Mouse (Mus musculus) embryonic facial prominence, embryonic 12.5 days (tissue): Measurements from ENCODE around the gene Rab37. TPM values are rescaled to one million over a fixed set of nuclear protein-coding genes. Genes with fewer than 3 reads are reported as not detected.

Source experiments
- ATAC-seq: fragments of 200-750 bp; cut with Nextera tagmentation; 2 replicates; pipeline ENCODE4 v1.8.0; 2017; ENCODE audit not compliant: insufficient number of reproducible peaks, insufficient read depth, low FRiP score, low TSS enrichment
- H3K27ac ChIP-seq: fragments of 300-500 bp; sonication (generic); 2 replicates; pipeline ENCODE4 v1.5.1; 2016; ENCODE audit warnings: mild to moderate bottlenecking
- H3K27me3 ChIP-seq: fragments of 300-500 bp; sonication (generic); 2 replicates; pipeline ENCODE4 v1.6.1; 2016; ENCODE audit warnings: mild to moderate bottlenecking, moderate library complexity
- H3K36me3 ChIP-seq: fragments of 300-500 bp; sonication (generic); 2 replicates; pipeline ENCODE4 v1.6.1; 2016; ENCODE audit warnings: mild to moderate bottlenecking
- H3K4me1 ChIP-seq: fragments of 300-500 bp; sonication (generic); 2 replicates; pipeline ENCODE4 v1.6.1; 2016
- H3K4me2 ChIP-seq: fragments of 300-500 bp; sonication (generic); replicated peaks from 2 replicates; pipeline ENCODE4 v1.6.1; 2016; ENCODE audit warnings: mild to moderate bottlenecking, moderate library complexity
- H3K4me3 ChIP-seq: fragments of 300-500 bp; sonication (generic); 2 replicates; pipeline ENCODE4 v1.5.1; 2016; ENCODE audit warnings: mild to moderate bottlenecking
- H3K9ac ChIP-seq: fragments of 300-500 bp; sonication (generic); 2 replicates; pipeline ENCODE4 v1.6.1; 2016; ENCODE audit warnings: mild to moderate bottlenecking, moderate library complexity
- H3K9me3 ChIP-seq: fragments of 300-500 bp; sonication (generic); 2 replicates; pipeline ENCODE4 v1.6.1; 2016; ENCODE audit warnings: mild to moderate bottlenecking, moderate library complexity
- WGBS: fragments of 180-500 bp; shearing (Covaris S2); methylation state at CpG from one replicate; pipeline ENCODE4 v1.1.7; 2016; 5-methylcytosine and 5-hydroxymethylcytosine counted together
- polyA plus RNA-seq: library from polyadenylated mRNA; unstranded; fragments of >200 nt; fragmentation: Nextera tagmentation; extraction: Ambion mirVana; gene quantifications from 2 replicates; pipeline ENCODE4 v1.2.1, GENCODE M21; 2016

Rab37 gene
- polyA plus RNA-seq, 1 experiment from 2014 or later = 2.1 TPM

GRCm38 (mm10) chr11:115071631-115072294, 19.5 kb upstream of the Rab37 start:
- Histone ChIP-seq H3K9ac (peak overlapping the region; percentile 25; the same call in 1 of the 2 replicates), H3K4me1 (peaks cover 11% of the 10 kb centered on the region; the same call in 1 of the 2 replicates), H3K27me3 (0 out of 2 replicates have a peak, but pooled peaks cover 2% of the 10 kb centered on the region), H3K36me3 (no peaks in the 10 kb centered on the region), H3K9me3 (no peaks in the 10 kb centered on the region), H3K4me3 (no peak overlapping the region), H3K4me2 (peak overlapping the region; percentile 26), H3K27ac (no peak overlapping the region)
- ATAC-seq = no peak
- WGBS = 17% methylated on average over 13 of the region's 14 CpGs

DNA sequence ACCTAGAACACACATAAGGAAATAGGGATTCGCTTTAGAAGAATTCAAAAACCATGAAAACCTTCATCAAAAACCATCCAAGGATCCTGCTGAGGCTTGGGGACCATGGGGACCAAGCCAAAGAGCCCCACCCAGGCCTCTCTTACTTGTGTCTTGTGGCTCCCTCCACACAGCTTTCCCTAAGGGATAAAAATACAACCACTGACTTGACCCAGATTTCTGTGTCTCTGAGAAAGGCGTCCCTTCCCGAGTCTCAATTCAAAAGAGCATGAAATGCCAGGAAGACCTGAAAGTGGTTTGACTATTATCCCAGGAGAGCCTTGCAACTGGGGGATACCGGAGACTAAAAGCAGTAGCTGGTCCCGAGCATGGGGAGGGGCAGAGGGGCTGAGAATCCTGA, 18.2 kb upstream of the Rab37 start:
- 55% methylated on average over 5 of the region's 5 CpGs for WGBS
- Histone ChIP-seq H3K27ac (no peak overlapping the region), H3K4me2 (no peak overlapping the region)

DNA sequence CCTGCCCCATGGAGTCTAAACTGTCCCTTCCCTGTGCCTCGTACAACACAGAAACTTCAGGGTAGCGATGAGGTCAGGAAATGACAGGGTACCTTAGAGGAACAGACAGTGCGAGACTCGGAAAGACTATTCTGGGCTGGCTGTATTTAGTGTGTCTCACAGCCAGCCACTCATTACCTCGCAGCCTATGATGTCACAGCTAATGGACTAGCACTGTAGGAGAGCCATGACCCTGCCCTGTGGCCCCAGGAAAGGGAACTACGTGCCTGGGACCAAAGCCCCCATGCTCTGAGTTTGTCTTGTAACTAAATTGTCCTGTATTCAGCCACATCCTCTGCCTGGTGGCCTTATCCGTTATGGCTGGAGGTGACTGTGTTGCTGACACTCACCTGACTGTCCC, 15.8 kb upstream of the Rab37 start:
- Histone ChIP-seq H3K4me1 (peaks cover 11% of the 10 kb centered on the region; the same call in 1 of the 2 replicates), H3K9ac (no peak overlapping the region)
- 77% methylated on average over 7 of the region's 7 CpGs for WGBS

More for the DNA sequence above, 18.2 kb upstream of the Rab37 start:
- Histone ChIP-seq H3K27me3 (0 out of 2 replicates have a peak, but pooled peaks cover 2% of the 10 kb centered on the region), H3K4me3 (no peak overlapping the region), H3K9me3 (no peaks in the 10 kb centered on the region), H3K36me3 (no peaks in the 10 kb centered on the region), H3K4me1 (peaks cover 11% of the 10 kb centered on the region; the same call in 1 of the 2 replicates), H3K9ac (no peak overlapping the region)
- no peak for ATAC-seq

GRCm38 (mm10) chr11:115075859-115076258, 15.4 kb upstream of the Rab37 start:
- H3K9ac ChIP-seq = no peak overlapping the region
- H3K27ac ChIP-seq = no peak overlapping the region
- no peak overlapping the region for H3K4me3 ChIP-seq
- ATAC-seq = no peak
- no peaks in the 10 kb centered on the region for H3K9me3 ChIP-seq
- peaks cover 11% of the 10 kb centered on the region; the same call in 1 of the 2 replicates for H3K4me1 ChIP-seq
- no peaks in the 10 kb centered on the region for H3K36me3 ChIP-seq
- 70% methylated on average over 5 of the region's 5 CpGs for WGBS
- 0 out of 2 replicates have a peak, but pooled peaks cover 2% of the 10 kb centered on the region for H3K27me3 ChIP-seq
- no peak overlapping the region for H3K4me2 ChIP-seq

More for the DNA sequence above, 15.8 kb upstream of the Rab37 start:
- H3K4me2 ChIP-seq = no peak overlapping the region
- no peak overlapping the region for H3K4me3 ChIP-seq
- H3K27me3 ChIP-seq = 0 out of 2 replicates have a peak, but pooled peaks cover 2% of the 10 kb centered on the region
- no peak for ATAC-seq
- H3K27ac ChIP-seq = no peak overlapping the region
- H3K36me3 ChIP-seq = no peaks in the 10 kb centered on the region
- H3K9me3 ChIP-seq = no peaks in the 10 kb centered on the region

DNA sequence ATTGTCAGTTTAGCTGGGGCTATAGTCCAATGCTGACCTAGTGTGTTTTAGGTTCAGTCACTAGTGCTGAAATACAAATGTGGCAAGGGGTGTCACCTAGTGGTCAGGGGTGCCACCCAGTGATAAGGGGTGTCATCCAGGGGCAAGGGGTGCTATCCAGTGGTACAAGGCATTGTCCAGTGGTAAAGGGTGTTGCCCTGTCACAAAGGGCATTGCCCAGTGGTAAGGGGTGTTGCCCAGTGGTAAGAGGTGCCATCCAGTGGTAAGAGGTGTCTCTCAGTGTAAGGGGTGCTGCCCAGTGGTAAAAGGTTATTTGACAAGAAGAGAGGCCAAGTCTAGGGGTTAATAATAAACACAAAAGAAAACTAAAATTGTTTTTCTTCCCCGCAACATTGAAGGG, 13.8 kb upstream of the Rab37 start:
- H3K9ac ChIP-seq = no peak overlapping the region
- no peak overlapping the region for H3K27ac ChIP-seq
- no peaks in the 10 kb centered on the region for H3K9me3 ChIP-seq
- no peak overlapping the region for H3K4me2 ChIP-seq
- no peak for ATAC-seq
- WGBS = 79% methylated on average over 1 of the region's 1 CpGs
- H3K36me3 ChIP-seq = no peaks in the 10 kb centered on the region
- no peaks in the 10 kb centered on the region for H3K27me3 ChIP-seq
- H3K4me3 ChIP-seq = no peak overlapping the region
- no peaks in the 10 kb centered on the region for H3K4me1 ChIP-seq

DNA sequence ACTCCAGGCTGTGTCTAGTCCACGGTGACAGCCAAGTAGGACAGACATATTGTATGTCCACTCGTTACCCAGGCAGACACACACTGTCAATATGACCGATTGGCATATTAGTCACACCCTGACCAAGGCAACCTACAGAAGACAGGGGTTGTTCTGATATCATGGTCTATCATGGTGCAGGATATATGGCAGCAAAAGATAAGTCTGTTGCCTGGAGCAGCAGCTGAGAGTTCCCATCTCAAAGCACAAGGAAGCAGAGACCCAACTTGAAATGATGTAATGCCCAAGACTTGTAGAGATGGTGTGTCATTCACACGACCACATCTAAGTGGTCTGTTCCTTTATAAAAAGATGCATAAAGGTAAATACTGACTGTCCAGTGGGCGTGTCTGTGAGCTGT, 12.6 kb upstream of the Rab37 start:
- Histone ChIP-seq H3K27ac (no peak overlapping the region), H3K27me3 (peaks cover 2% of the 10 kb centered on the region), H3K9ac (no peak overlapping the region), H3K4me1 (no peaks in the 10 kb centered on the region), H3K4me3 (no peak overlapping the region), H3K4me2 (no peak overlapping the region), H3K36me3 (no peaks in the 10 kb centered on the region), H3K9me3 (no peaks in the 10 kb centered on the region)
- no peak for ATAC-seq
- 83% methylated on average over 5 of the region's 5 CpGs for WGBS

DNA sequence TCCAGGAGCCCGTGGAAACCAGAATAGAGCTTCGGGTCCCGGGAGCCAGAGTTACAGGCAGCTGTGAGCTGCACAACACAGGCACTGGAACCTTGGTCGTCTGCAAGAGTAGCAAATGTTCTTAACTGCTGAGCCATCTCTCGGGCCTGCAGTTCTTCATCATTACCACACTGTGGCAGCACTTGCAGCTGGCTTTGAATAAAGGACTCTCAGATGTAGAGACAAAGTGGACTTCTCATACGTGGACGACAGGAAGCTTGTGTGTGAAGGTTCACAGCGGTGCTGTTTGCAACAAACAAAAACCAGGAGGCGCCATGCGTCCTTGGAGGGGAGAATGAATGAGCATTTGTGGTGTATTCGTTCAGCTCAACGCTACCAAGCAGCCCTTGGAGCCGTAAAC, 10.3 kb upstream of the Rab37 start:
- Histone ChIP-seq H3K4me3 (no peak overlapping the region), H3K9ac (no peak overlapping the region), H3K36me3 (no peaks in the 10 kb centered on the region), H3K4me2 (no peak overlapping the region), H3K4me1 (no peaks in the 10 kb centered on the region), H3K9me3 (no peaks in the 10 kb centered on the region), H3K27ac (no peak overlapping the region), H3K27me3 (peaks cover 23% of the 10 kb centered on the region)
- WGBS = 35% methylated on average over 13 of the region's 13 CpGs
- no peak for ATAC-seq

DNA sequence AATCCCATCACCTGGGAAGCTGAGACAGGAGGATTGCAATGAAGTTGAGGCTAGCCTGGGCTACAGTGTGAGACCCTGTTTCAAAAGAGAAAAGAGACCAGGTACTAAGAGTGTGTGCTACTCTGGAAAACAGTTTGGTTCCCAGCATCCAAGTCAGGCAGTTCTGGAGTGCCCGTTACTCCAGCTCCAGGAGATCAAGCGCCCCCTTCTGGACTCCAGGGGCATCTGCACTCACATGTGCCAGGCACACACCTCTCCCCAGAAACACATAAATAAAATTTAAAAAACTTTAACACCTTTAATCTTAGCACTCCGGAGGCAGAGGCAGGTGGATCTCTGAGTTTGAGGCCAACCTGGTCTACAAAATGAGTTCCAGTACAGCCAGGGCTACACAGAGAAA, 9.9 kb upstream of the Rab37 start:
- no peak overlapping the region for H3K4me2 ChIP-seq
- no peaks in the 10 kb centered on the region for H3K9me3 ChIP-seq
- peaks cover 27% of the 10 kb centered on the region for H3K27me3 ChIP-seq
- H3K9ac ChIP-seq = no peak overlapping the region
- no peaks in the 10 kb centered on the region for H3K4me1 ChIP-seq
- no peak for ATAC-seq
- H3K27ac ChIP-seq = no peak overlapping the region
- no peak overlapping the region for H3K4me3 ChIP-seq
- 67% methylated on average over 3 of the region's 3 CpGs for WGBS
- H3K36me3 ChIP-seq = no peaks in the 10 kb centered on the region

DNA sequence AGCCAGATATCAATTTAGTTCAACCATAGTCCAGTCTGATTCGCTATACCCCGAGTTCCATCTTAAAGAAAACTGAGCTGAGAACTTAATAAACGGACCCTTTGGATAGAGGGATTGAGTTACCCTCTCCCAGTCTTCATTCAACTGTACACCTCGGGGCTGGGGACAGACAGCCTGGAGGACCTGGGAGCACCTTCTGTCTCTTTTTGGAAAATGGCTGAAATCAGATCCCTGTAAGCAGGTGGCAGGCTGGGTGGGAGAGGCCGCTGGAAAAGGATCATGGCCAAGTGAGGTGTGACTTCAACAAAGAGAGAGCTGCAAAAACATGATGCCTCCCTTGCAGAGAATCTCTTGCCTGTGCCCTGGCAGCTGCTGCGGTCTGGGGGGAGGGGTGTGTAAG, 9.0 kb upstream of the Rab37 start:
- WGBS = 63% methylated on average over 6 of the region's 6 CpGs
- H3K9ac ChIP-seq = no peak overlapping the region
- H3K4me3 ChIP-seq = no peak overlapping the region
- no peaks in the 10 kb centered on the region for H3K9me3 ChIP-seq
- no peak overlapping the region for H3K27ac ChIP-seq
- no peaks in the 10 kb centered on the region for H3K4me1 ChIP-seq
- peaks cover 29% of the 10 kb centered on the region for H3K27me3 ChIP-seq
- H3K4me2 ChIP-seq = no peak overlapping the region
- H3K36me3 ChIP-seq = no peaks in the 10 kb centered on the region
- no peak for ATAC-seq

- 43% methylated on average over 18 of the region's 18 CpGs for WGBS
- H3K36me3 ChIP-seq = no peaks in the 10 kb centered on the region
These were observed 7.7 kb upstream of the Rab37 start for GRCm38 (mm10) chr11:115083376-115084139.

DNA sequence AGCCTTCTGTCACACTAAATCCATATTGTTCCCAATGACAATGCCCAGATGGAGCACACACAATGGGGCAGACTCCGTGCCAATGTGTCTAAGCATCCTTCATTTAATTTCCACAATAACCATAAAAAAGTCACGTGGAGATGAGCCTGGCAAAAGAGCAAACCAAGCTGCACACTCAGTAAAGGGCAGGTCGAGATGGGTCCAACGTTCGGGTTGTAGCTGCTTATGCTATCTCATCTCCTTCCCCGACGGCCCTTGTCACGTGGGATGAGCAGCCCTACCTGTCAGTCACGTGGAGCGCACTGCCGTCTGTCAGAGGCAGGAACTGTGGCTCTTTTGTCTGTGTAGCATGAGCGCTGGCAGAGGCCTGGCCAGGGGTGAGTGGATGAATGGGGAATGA, 6.6 kb upstream of the Rab37 start:
- Histone ChIP-seq H3K27ac (no peak overlapping the region), H3K36me3 (no peaks in the 10 kb centered on the region), H3K4me3 (no peak overlapping the region), H3K9ac (no peak overlapping the region), H3K9me3 (no peaks in the 10 kb centered on the region), H3K27me3 (peaks cover 32% of the 10 kb centered on the region), H3K4me1 (no peaks in the 10 kb centered on the region), H3K4me2 (no peak overlapping the region)
- ATAC-seq = no peak
- WGBS = 44% methylated on average over 12 of the region's 12 CpGs

More at GRCm38 (mm10) chr11:115083376-115084139, 7.7 kb upstream of the Rab37 start:
- Histone ChIP-seq H3K4me1 (no peaks in the 10 kb centered on the region), H3K4me2 (no peak overlapping the region), H3K4me3 (no peak overlapping the region), H3K27ac (no peak overlapping the region), H3K9ac (no peak overlapping the region), H3K9me3 (no peaks in the 10 kb centered on the region), H3K27me3 (peaks cover 29% of the 10 kb centered on the region)
- ATAC-seq = 0 out of 2 replicates have a peak, but pooled peaks have one; percentile 24

- Histone ChIP-seq H3K9ac (no peak overlapping the region), H3K4me3 (no peak overlapping the region), H3K4me1 (no peaks in the 10 kb centered on the region), H3K9me3 (no peaks in the 10 kb centered on the region), H3K4me2 (no peak overlapping the region), H3K36me3 (no peaks in the 10 kb centered on the region), H3K27ac (no peak overlapping the region), H3K27me3 (peaks cover 32% of the 10 kb centered on the region)
- no peak for ATAC-seq
- WGBS = 64% methylated on average over 8 of the region's 8 CpGs
These were observed 6.2 kb upstream of the Rab37 start for GRCm38 (mm10) chr11:115085064-115085463.
